Mouse (Mus musculus): ENCODE measurements at regions not wholly inside any gene's neighbourhood (a gene's known extent, or its start where the extent isn't known, plus 50 kb on each side); places are given as distances from the start of the nearest gene placed in this dataset.

- TF ChIP-seq EP300 (IDR thresholded peaks at IDR 0.05; ENCODE audit: low read depth) = no peak
- TF ChIP-seq CTCF (IDR thresholded peaks at IDR 0.05; ENCODE audit: low read depth) = no peak
These were observed 154.7 kb upstream of the 4931417E11Rik start for GRCm38 (mm10) chr6:73624211-73624610.

All from liver, embryonic 14.5 days (tissue).